Mouse (Mus musculus) kidney, embryonic 15.5 days (tissue): ENCODE data around the gene Slc6a9. TPM values are rescaled to one million over a fixed set of nuclear protein-coding genes. Genes with fewer than 3 reads are reported as not detected.

ENCODE experiments used
- ATAC-seq: fragments of 200-750 bp; cut with Nextera tagmentation; replicated peaks from 2 replicates; pipeline ENCODE4 v1.8.0; 2017; ENCODE audit warnings: moderate TSS enrichment; ENCODE audit not compliant: low FRiP score
- H3K27ac ChIP-seq: fragments of 300-500 bp; sonication (generic); 2 replicates; pipeline ENCODE4 v1.5.1; 2015; ENCODE audit warnings: mild to moderate bottlenecking, inconsistent platforms
- H3K27me3 ChIP-seq: fragments of 300-500 bp; sonication (generic); 2 replicates; pipeline ENCODE4 v1.6.1; 2015; ENCODE audit warnings: inconsistent platforms
- H3K36me3 ChIP-seq: fragments of 300-500 bp; sonication (generic); 2 replicates; pipeline ENCODE4 v1.6.1; 2015; ENCODE audit warnings: inconsistent platforms
- H3K4me1 ChIP-seq: fragments of 300-500 bp; sonication (generic); 2 replicates; pipeline ENCODE4 v1.6.1; 2015; ENCODE audit warnings: inconsistent platforms
- H3K4me2 ChIP-seq: fragments of 300-500 bp; sonication (generic); 2 replicates; pipeline ENCODE4 v1.6.1; 2015; ENCODE audit warnings: moderate library complexity, mild to moderate bottlenecking, inconsistent platforms
- H3K4me3 ChIP-seq: fragments of 300-500 bp; sonication (generic); replicated peaks from 2 replicates; pipeline ENCODE4 v1.5.1; 2015; ENCODE audit warnings: mild to moderate bottlenecking, inconsistent platforms
- H3K9ac ChIP-seq: fragments of 300-500 bp; sonication (generic); 2 replicates; pipeline ENCODE4 v1.6.1; 2015; ENCODE audit warnings: mild to moderate bottlenecking, inconsistent platforms
- H3K9me3 ChIP-seq: fragments of 300-500 bp; sonication (generic); replicated peaks from 2 replicates; pipeline ENCODE4 v1.6.1; 2016; ENCODE audit warnings: inconsistent platforms
- WGBS: fragments of 180-500 bp; shearing (Covaris S2); methylation state at CpG from one replicate; pipeline ENCODE4 v1.1.7; 2015; ENCODE audit warnings: mixed read lengths; 5-methylcytosine and 5-hydroxymethylcytosine counted together
- polyA plus RNA-seq: library from polyadenylated mRNA; unstranded; fragments of >200 nt; fragmentation: Nextera tagmentation; extraction: Ambion mirVana; gene quantifications from 2 replicates; pipeline ENCODE4 v1.2.1, GENCODE M21; 2015

Gene Slc6a9
- polyA plus RNA-seq, 1 experiment from 2014 or later, result 15.2 TPM

DNA sequence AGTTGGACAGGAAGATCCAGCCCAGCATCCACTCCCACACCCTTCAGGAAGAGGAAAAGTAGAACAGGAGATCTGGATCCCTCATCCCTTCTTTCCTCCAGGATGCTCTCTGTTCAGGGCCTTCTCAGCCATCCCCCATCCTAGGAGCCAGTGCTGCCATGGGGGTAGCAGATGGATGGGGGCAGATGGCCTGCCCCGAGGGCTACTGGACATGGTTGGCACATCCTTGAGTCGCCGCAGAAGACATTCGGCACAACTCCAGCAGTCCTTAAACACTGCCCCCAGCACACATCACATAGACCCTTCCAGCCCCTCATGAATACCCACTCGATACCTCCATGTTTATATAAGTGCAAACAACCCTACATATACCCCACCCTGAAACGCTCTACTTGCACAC, 61.7 kb downstream of the Slc6a9 start:
- H3K9me3 ChIP-seq, result no peaks in the 10 kb centered on the region
- H3K36me3 ChIP-seq, result peaks cover 72% of the 10 kb centered on the region
- H3K9ac ChIP-seq, result no peak overlapping the region
- no peaks in the 10 kb centered on the region for H3K27me3 ChIP-seq
- no peak overlapping the region for H3K4me3 ChIP-seq
- no peak overlapping the region for H3K27ac ChIP-seq
- peaks cover 9% of the 10 kb centered on the region for H3K4me1 ChIP-seq
- WGBS, result 97% methylated on average over 6 of the region's 6 CpGs
- no peak overlapping the region for H3K4me2 ChIP-seq
- no peak for ATAC-seq

DNA sequence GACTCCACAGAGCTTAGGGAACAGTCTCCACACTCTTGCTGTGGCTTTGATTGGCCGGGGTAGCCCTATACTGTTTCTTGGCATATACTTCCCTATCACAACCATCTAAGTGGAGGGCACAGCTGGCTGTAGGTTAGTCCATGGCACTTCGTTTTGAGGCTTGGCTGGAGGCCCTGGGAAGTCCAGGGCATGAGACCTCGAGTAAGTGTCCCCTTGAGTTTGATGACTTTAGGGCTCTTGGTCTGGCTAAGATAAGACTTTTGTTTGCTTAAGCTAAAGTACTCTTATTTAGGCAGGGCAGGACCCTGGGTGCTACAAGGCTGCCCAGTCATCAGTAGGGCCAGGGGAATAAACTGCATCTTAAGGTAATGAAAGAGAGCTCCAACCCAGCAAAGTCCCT, 63.8 kb downstream of the Slc6a9 start:
- no peaks in the 10 kb centered on the region for H3K9me3 ChIP-seq
- H3K9ac ChIP-seq, result no peak overlapping the region
- no peak for ATAC-seq
- H3K27ac ChIP-seq, result no peak overlapping the region
- peaks cover 93% of the 10 kb centered on the region for H3K36me3 ChIP-seq
- WGBS, result 81% methylated on average over 3 of the region's 3 CpGs
- no peak overlapping the region for H3K4me3 ChIP-seq
- H3K27me3 ChIP-seq, result no peaks in the 10 kb centered on the region
- no peak overlapping the region for H3K4me2 ChIP-seq
- no peaks in the 10 kb centered on the region for H3K4me1 ChIP-seq

DNA sequence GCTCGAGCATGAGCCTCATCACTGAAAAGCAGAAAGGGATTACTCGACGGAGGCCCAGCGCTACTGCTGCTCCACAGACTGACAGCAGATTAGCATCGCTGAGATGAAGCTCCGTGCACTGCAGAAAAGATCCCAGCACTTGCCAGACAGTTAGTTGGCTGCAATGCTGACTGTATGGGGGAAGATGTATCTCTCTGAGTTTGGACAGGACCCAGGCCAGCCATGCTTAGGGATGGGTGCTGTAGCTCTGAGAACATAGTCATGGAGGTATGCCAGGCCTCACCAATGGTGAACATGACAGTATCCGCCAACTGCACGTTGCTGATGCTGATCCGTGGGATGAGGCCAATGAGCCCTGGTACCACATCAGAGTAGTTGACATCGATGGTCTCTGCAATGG, 69.8 kb downstream of the Slc6a9 start:
- Histone ChIP-seq H3K27me3 (no peaks in the 10 kb centered on the region), H3K9ac (no peak overlapping the region), H3K27ac (no peak overlapping the region), H3K4me2 (no peak overlapping the region), H3K36me3 (peaks cover 88% of the 10 kb centered on the region), H3K9me3 (no peaks in the 10 kb centered on the region), H3K4me3 (no peak overlapping the region), H3K4me1 (peaks cover 2% of the 10 kb centered on the region; the same call in 1 of the 2 replicates)
- no peak for ATAC-seq
- 92% methylated on average over 10 of the region's 10 CpGs for WGBS

DNA sequence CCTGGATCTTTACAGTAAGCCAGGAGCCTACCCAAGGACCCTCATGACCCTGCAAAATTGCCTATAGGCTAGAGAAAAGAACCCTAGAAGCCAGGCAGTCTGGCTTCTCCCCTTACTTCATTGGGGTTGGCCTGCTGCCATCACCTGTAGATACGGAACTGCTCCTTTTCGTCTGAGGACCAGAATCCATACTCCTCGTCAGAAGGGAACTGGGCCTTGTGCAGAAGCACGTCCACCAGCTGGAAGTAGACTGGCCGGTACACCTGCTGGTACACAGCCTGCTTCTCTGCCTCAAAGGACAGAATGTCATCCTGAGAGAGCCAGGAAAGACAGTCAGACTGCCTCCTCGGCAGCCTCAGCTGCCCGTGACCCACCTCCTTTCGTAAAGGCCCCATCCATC, 70.5 kb downstream of the Slc6a9 start:
- H3K4me2 ChIP-seq, result no peak overlapping the region
- no peak overlapping the region for H3K9ac ChIP-seq
- no peak for ATAC-seq
- H3K36me3 ChIP-seq, result peaks cover 85% of the 10 kb centered on the region
- 91% methylated on average over 8 of the region's 8 CpGs for WGBS
- no peaks in the 10 kb centered on the region for H3K27me3 ChIP-seq
- H3K27ac ChIP-seq, result no peak overlapping the region
- no peaks in the 10 kb centered on the region for H3K9me3 ChIP-seq
- no peak overlapping the region for H3K4me3 ChIP-seq
- peaks cover 5% of the 10 kb centered on the region; the same call in 1 of the 2 replicates for H3K4me1 ChIP-seq

DNA sequence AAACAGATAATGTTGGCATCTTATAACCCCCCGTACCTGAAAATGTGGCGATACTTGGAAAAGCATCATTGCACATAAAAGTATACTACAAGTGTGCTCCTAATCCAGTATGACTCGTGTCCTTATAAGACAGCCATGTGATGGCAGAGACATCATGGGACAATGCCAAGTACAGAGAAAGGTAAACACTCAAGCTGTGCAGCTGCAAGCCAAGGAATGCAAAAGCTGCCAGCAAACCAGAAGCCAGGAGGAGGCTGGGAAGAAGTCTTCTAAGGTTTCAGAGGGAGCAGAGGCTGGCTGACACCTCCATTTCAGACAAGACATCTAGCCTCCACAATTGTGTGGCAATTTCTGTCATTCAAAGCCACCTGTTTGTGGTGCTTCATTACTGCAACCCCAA, 71.9 kb downstream of the Slc6a9 start:
- Histone ChIP-seq H3K9ac (no peak overlapping the region), H3K36me3 (peaks cover 85% of the 10 kb centered on the region), H3K4me3 (no peak overlapping the region), H3K9me3 (no peaks in the 10 kb centered on the region), H3K4me2 (no peak overlapping the region), H3K4me1 (peaks cover 8% of the 10 kb centered on the region; the same call in 1 of the 2 replicates), H3K27ac (no peak overlapping the region), H3K27me3 (no peaks in the 10 kb centered on the region)
- WGBS, result 86% methylated on average over 3 of the region's 3 CpGs
- no peak for ATAC-seq

DNA sequence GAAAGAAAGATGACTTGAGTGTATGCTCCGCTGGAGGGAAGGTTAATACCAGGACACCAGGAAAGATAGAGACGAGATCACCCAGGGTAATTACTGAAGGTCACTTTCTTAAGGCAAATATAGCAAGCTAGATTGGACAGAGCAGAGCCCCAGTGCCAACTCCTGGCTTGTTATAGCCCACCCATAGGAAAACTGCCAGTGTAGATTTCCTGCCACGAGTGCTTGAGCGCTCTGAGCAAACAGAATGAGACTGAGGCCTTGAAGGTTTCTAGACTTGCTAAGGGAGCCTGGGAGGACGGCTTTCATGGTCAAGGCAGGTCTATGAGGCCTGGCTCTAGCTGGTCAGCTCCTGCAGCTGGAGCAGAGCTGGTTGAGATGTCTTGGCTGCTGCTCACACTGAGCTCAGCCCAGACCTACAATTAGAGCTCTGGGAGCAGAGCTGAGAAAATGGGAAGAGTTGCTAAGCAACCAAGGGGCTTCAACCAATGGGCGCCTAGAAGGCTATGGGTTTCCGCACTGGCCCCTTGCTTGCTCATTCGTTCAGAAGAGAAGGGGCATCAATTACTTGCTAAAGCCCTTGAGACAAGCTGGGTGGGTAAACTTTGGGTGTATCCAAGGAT, 74.6 kb downstream of the Slc6a9 start:
- Histone ChIP-seq H3K9ac (no peak overlapping the region), H3K27ac (no peak overlapping the region), H3K36me3 (peaks cover 70% of the 10 kb centered on the region), H3K27me3 (no peaks in the 10 kb centered on the region), H3K4me3 (no peak overlapping the region), H3K9me3 (no peaks in the 10 kb centered on the region), H3K4me1 (peaks cover 22% of the 10 kb centered on the region), H3K4me2 (no peak overlapping the region)
- no peak for ATAC-seq
- 76% methylated on average over 8 of the region's 8 CpGs for WGBS

DNA sequence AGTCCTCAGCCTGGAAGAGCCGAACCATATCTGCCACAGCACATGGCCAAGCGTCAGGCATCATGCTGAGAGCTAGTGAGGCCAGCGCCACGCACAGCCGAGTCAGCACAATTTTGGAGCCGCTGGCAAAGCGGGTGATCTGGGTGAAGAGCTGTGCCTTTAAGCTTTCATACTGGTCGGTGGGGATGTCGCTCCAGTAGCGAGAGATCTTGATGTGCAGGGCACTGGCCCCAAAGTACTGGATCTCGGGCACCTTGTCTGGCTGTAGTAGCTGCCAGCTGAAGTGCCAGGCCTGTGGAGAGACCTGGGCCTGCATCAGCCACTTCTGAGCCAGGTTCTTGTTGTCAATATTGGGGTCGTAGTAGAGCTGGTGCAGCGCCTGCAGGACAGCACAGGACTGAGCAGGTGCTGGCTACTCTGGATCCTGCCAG, 77.8 kb downstream of the Slc6a9 start:
- no peak overlapping the region for H3K27ac ChIP-seq
- no peak overlapping the region; the same call in 1 of the 2 replicates for H3K4me3 ChIP-seq
- 94% methylated on average over 13 of the region's 13 CpGs for WGBS
- no peak for ATAC-seq
- no peaks in the 10 kb centered on the region for H3K9me3 ChIP-seq
- peak overlapping the region; percentile 95; the same call in 1 of the 2 replicates for H3K4me2 ChIP-seq
- peaks cover 43% of the 10 kb centered on the region for H3K36me3 ChIP-seq
- H3K9ac ChIP-seq, result no peak overlapping the region
- no peaks in the 10 kb centered on the region for H3K27me3 ChIP-seq
- peaks cover 36% of the 10 kb centered on the region for H3K4me1 ChIP-seq

DNA sequence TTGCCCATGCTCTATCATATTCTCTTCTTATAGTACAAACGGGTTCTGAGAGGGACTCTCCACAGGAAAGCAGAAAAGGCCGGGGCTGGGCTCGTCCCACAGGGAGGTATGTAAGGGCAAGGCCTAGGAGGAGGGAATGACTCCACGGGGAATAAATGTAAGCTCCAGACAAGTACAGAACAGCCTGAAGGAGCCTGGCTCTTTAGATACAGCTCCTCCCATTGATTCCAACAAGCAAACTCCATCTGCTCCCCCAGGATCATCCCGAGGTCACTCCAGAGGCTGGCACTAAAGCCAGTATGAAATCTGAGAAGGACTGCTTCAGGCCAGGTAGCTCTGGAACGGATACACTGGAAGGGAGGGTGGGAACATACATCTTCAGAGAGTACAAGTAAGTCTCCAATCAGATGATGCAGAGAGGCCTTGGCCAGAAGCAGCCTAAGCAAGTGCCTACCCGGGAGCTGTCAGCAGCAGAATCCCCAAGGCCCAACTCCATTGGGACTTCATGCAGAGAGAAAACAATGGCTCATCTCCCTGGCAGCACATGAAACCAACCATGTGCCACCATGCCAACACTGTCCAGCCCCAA, 78.5 kb downstream of the Slc6a9 start:
- Histone ChIP-seq H3K4me2 (peak overlapping the region; percentile 95), H3K4me1 (peaks cover 36% of the 10 kb centered on the region), H3K27ac (no peak overlapping the region), H3K36me3 (peaks cover 39% of the 10 kb centered on the region), H3K9me3 (no peaks in the 10 kb centered on the region), H3K9ac (no peak overlapping the region), H3K4me3 (no peak overlapping the region; the same call in 1 of the 2 replicates), H3K27me3 (no peaks in the 10 kb centered on the region)
- 48% methylated on average over 7 of the region's 7 CpGs for WGBS
- no peak for ATAC-seq

DNA sequence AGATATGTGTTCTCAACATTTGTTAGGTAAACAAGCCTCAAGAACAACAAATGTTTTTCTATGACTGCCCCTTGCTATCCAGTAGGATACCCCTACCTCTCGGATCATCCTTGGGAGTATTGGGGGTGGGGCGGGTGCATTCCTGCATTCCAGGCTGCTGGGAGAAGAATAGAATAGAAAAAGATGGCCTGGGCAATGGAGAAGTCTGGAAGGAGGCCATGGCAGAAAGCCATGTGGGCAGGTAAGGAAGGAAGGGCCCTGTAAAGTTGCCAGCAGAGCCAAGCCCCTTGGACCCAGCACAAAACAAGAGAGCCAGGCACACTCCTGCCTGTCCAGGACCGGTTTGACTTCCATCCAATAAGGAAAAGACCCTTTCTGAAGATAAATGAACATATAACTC, 79.1 kb downstream of the Slc6a9 start:
- Histone ChIP-seq H3K9ac (no peak overlapping the region), H3K4me1 (peaks cover 36% of the 10 kb centered on the region), H3K4me3 (peak overlapping the region; percentile 81), H3K36me3 (peaks cover 37% of the 10 kb centered on the region), H3K9me3 (no peaks in the 10 kb centered on the region), H3K27ac (no peak overlapping the region), H3K27me3 (no peaks in the 10 kb centered on the region), H3K4me2 (peak overlapping the region; percentile 95)
- WGBS, result 63% methylated on average over 3 of the region's 3 CpGs
- no peak for ATAC-seq

DNA sequence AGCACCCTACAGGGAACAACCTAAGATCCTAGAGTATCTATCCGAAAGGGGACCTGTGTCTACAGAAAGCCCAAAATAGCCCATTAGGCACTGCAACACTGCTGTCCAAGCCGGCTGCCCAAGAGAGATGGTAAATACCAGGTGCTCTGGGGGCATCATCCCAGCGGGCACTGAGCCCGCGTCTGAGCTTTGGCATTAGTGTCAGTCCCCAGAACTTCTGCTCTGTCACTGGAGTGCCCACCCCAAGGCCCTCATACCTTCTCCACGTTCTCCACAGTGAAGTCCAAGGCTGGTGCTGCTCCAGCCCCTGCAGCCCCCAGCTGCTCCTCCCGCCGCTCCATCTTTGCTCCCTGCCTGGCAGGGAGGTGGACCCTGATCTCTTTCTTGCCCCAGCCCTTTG, 79.7 kb downstream of the Slc6a9 start:
- 11% methylated on average over 8 of the region's 8 CpGs for WGBS
- Histone ChIP-seq H3K4me3 (peak overlapping the region; percentile 81), H3K36me3 (peaks cover 31% of the 10 kb centered on the region), H3K4me1 (peaks cover 34% of the 10 kb centered on the region), H3K9ac (peak overlapping the region; percentile 69), H3K4me2 (peak overlapping the region; percentile 95), H3K9me3 (no peaks in the 10 kb centered on the region), H3K27ac (peak overlapping the region; percentile 9; the same call in 1 of the 2 replicates), H3K27me3 (no peaks in the 10 kb centered on the region)
- ATAC-seq, result no peak

DNA sequence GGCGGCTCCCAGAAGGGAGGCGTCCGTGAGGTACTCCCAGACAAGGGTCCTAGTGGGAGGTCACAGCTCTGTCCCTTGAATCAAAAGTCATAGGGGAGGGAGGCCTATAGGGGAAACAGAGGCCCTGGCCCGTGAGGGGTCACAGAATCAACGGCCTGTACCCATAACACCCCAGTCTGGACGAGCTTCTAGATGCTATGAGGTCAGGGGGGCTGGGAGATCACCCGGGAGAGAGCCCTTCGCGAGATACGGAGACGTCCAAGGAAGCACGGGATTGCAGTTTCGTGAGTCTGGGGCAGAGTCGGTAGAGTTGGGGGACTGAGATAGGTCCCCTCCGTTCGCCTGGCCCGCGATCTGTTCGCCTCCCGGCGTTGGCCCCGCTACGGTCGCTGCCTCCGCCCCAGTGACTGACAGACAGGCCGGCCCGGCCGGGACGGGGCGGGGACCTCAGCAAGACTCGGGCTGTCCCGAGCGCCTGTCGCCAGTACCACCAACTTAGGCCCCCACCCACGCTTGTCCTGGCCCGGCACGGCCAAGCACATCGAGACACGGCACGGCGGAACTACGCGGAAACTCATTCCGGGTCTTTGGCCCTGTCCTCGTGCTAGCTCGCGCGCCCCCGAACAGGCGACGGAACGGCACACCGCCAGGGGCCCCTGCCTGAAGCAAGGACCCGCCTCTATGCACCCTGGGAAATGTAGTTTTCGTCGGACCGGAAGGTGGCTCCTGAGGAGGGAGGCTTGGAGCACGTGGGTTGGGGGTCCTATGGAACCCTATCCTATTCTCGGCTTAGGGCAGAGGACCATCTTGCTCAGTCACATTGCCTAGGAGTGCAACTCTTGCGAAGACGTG, 80.5 kb downstream of the Slc6a9 start, which contains the start of gene Ipo13:
Ipo13 (minus strand) TSS at position 409 of the 852 bp plus-strand sequence.
- H3K4me2 ChIP-seq, result peak within 1 kb of the TSS; percentile 95
- WGBS, result under 1% methylated on average over 61 of the region's 61 CpGs
- H3K27ac ChIP-seq, result peak within 1 kb of the TSS; percentile 82
- H3K4me3 ChIP-seq, result peak within 1 kb of the TSS; percentile 81
- peak within 1 kb of the TSS; percentile 69 for H3K9ac ChIP-seq
- no peaks in the 10 kb centered on the region for H3K9me3 ChIP-seq
- no peaks in the 10 kb centered on the region for H3K27me3 ChIP-seq
- peak; percentile 95 for ATAC-seq
- peaks cover 31% of the 10 kb centered on the region for H3K4me1 ChIP-seq
- H3K36me3 ChIP-seq, result peaks cover 26% of the 10 kb centered on the region
